Mouse (Mus musculus): Measurements from ENCODE around the gene Gm21094. TPM values are rescaled to one million over a fixed set of nuclear protein-coding genes. Genes with fewer than 3 reads are reported as not detected.
"Not testable (repeated sequence)": the region's sequence is repeated elsewhere in the genome, so short reads cannot be mapped to it uniquely, and the experiment has no call there.

The Gm21094 gene
- not detected in 2 replicates for polyA plus RNA-seq (2016; fragmentation: Nextera tagmentation; extraction: Ambion mirVana)

DNA sequence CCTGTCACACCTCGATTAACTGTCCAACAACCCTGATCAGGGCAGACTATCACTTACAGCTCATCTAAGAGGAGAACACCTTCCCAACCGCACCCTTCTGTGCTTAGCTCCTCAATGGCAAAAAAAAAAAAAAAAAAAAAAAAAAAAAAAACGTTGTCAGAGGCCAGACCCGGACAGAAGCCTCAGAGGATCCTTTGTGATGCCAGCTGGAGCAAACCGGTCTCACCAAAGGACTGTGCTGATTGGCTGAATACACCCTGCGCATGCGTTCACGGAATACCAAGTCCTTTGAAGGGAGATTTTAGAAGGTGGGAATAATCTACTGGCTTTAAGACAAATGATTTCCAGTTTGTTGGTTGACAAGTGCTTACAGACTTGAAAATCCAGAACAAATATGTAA is at the start of gene Gm21094:
Gm21094 (minus strand) TSS at position 101 of the 400 bp plus-strand sequence.
- WGBS, result no CpG with 5 or more reads among the region's 8 CpGs
- not testable (repeated sequence) for ATAC-seq (ENCODE audit: low FRiP score)

More for the DNA sequence above, at the start of gene Gm21094:
- not testable (repeated sequence) for H3K9ac ChIP-seq; H3K27ac ChIP-seq; H3K4me3 ChIP-seq; H3K4me2 ChIP-seq (replicated peaks); H3K4me1 ChIP-seq; H3K36me3 ChIP-seq; H3K27me3 ChIP-seq; H3K9me3 ChIP-seq (replicated peaks)

All from hindbrain, embryonic 12.5 days (tissue).